1 mouse cellular context compared by ENCODE assay signal in genomic region chr7:44809466-44809865, GRCm38 (mm10).
TF ChIP-seq lines count a peak whose summit lies in the region.

No protein-coding gene starts in this region.

TF ChIP-seq in myocyte, 11 proteins besides CTCF, POLR2A, EP300 and RAD21 (continued from another document):
- TF ChIP-seq TCF3 (IDR thresholded peaks at IDR 0.05; ENCODE audit: insufficient read length, low read depth) (no peak), TCF12 (IDR thresholded peaks at IDR 0.05; ENCODE audit: insufficient read depth, poor library complexity, severe bottlenecking) (no peak), MAX (IDR thresholded peaks at IDR 0.05; ENCODE audit: low read depth) (no peak)
TF ChIP-seq in myocyte: peak in this region for 1.
